Mouse (Mus musculus) myocyte (in vitro differentiated cells): ENCODE results near the gene Sptssb. TPM values are rescaled to one million over a fixed set of nuclear protein-coding genes. Genes with fewer than 3 reads are reported as not detected.

Experiments
- H3K27me3 ChIP-seq: one replicate; pipeline ENCODE4 v1.6.1; 2011; ENCODE audit not compliant: control insufficient read depth, insufficient read depth, insufficient read length
- H3K36me3 ChIP-seq: one replicate; pipeline ENCODE4 v1.6.1; 2011; ENCODE audit not compliant: control insufficient read depth, insufficient read depth
- H3K4me2 ChIP-seq: one replicate; pipeline ENCODE4 v1.6.1; 2011; ENCODE audit warnings: low read depth, control low read depth
- H3K4me3 ChIP-seq: one replicate; pipeline ENCODE4 v1.5.1; 2011; ENCODE audit warnings: mild to moderate bottlenecking, control low read depth, moderate library complexity
- H3K79me2 ChIP-seq: one replicate; pipeline ENCODE4 v1.6.1; 2011; ENCODE audit not compliant: control insufficient read depth, insufficient read depth
- H3ac ChIP-seq: one replicate; pipeline ENCODE4 v1.6.1; 2011; ENCODE audit not compliant: control insufficient read depth, insufficient read length
- CEBPB ChIP-seq: IDR thresholded peaks from 2 replicates; pipeline ENCODE4 v1.6.1; 2011; ENCODE audit warnings: mild to moderate bottlenecking, moderate library complexity; ENCODE audit not compliant: poor library complexity, insufficient read depth, severe bottlenecking
- E2F4 ChIP-seq: IDR thresholded peaks from one replicate; pipeline ENCODE4 v1.6.1; 2011; ENCODE audit warnings: mild to moderate bottlenecking, control low read depth, moderate library complexity; ENCODE audit not compliant: insufficient read depth
- MAX ChIP-seq: IDR thresholded peaks from one replicate; pipeline ENCODE4 v1.6.1; 2011; ENCODE audit warnings: low read depth, mild to moderate bottlenecking, control low read depth
- MYOD1 ChIP-seq, 3 experiments: IDR thresholded peaks; one replicate each; pipeline ENCODE4 v1.6.1; 2011; ENCODE audit warnings: control low read depth in 2 of 3, low read depth in 2 of 3, mild to moderate bottlenecking in 2 of 3, moderate library complexity in 1 of 3; ENCODE audit not compliant: insufficient read length in 2 of 3, control insufficient read depth in 1 of 3
- MYOG ChIP-seq, 3 experiments: IDR thresholded peaks; one replicate each; pipeline ENCODE4 v1.6.1; 2011; ENCODE audit warnings: control low read depth in 2 of 3, low read depth in 2 of 3, mild to moderate bottlenecking in 2 of 3; ENCODE audit not compliant: insufficient read length in 2 of 3, control insufficient read depth in 1 of 3, insufficient read depth in 1 of 3
- POLR2A ChIP-seq: IDR thresholded peaks from one replicate; pipeline ENCODE4 v1.6.1; 2011; ENCODE audit warnings: low read depth, mild to moderate bottlenecking, control low read depth, moderate library complexity; ENCODE audit not compliant: insufficient read length
- POLR2AphosphoS2 ChIP-seq: IDR thresholded peaks from one replicate; pipeline ENCODE4 v1.6.1; 2011; ENCODE audit warnings: low read depth, control low read depth; ENCODE audit not compliant: insufficient read length
- REST ChIP-seq: IDR thresholded peaks from one replicate; pipeline ENCODE4 v1.6.1; 2011; ENCODE audit warnings: mild to moderate bottlenecking, control low read depth, moderate library complexity; ENCODE audit not compliant: insufficient read depth, insufficient read length
- SRF ChIP-seq: IDR thresholded peaks from one replicate; pipeline ENCODE4 v1.6.1; 2011; ENCODE audit warnings: low read depth; ENCODE audit not compliant: control insufficient read depth, insufficient read length
- TCF12 ChIP-seq: IDR thresholded peaks from one replicate; pipeline ENCODE4 v1.6.1; 2011; ENCODE audit warnings: mild to moderate bottlenecking, control low read depth; ENCODE audit not compliant: poor library complexity, insufficient read depth, severe bottlenecking
- TCF3 ChIP-seq: IDR thresholded peaks from one replicate; pipeline ENCODE4 v1.6.1; 2011; ENCODE audit warnings: low read depth, control low read depth; ENCODE audit not compliant: insufficient read length
- USF1 ChIP-seq: IDR thresholded peaks from one replicate; pipeline ENCODE4 v1.6.1; 2011; ENCODE audit warnings: low read depth, mild to moderate bottlenecking, control low read depth, moderate library complexity
- polyA plus RNA-seq: library from polyadenylated mRNA; unstranded; fragments of >200 nt; fragmentation: generic; extraction: Trizol; gene quantifications from one replicate; pipeline ENCODE4 v1.2.1, GENCODE M21; 2012; ENCODE audit warnings: missing spikeins

Gene Sptssb
- polyA plus RNA-seq, 1 experiment = not detected

GRCm38 (mm10) chr3:69872661-69873327 is 13.1 kb upstream of the Sptssb start:
- TF ChIP-seq POLR2A = no peak
- TF ChIP-seq E2F4 = no peak
- no peak for TF ChIP-seq SRF
- TF ChIP-seq MAX = no peak
- no peak for TF ChIP-seq MYOD1 (IDR thresholded peaks at IDR 0.05; ENCODE audit: control insufficient read depth in 1 of 3, insufficient read length in 2 of 3, low read depth in 2 of 3)
- TF ChIP-seq MYOG (IDR thresholded peaks at IDR 0.05; ENCODE audit: control insufficient read depth in 1 of 3, insufficient read depth in 1 of 3, insufficient read length in 2 of 3, low read depth in 2 of 3) = no peak
- TF ChIP-seq CEBPB = no peak
- Histone ChIP-seq H3ac (no peak overlapping the region), H3K4me3 (no peak overlapping the region), H3K79me2 (no peaks in the 10 kb centered on the region), H3K4me2 (no peak overlapping the region), H3K27me3 (no peaks in the 10 kb centered on the region), H3K36me3 (no peaks in the 10 kb centered on the region)

- H3K4me3 ChIP-seq = no peak overlapping the region
- H3K27me3 ChIP-seq = no peaks in the 10 kb centered on the region
- H3K36me3 ChIP-seq = no peaks in the 10 kb centered on the region
- H3K4me2 ChIP-seq = no peak overlapping the region
- H3ac ChIP-seq = no peak overlapping the region
- no peaks in the 10 kb centered on the region for H3K79me2 ChIP-seq
- TF ChIP-seq MYOG (IDR thresholded peaks at IDR 0.05; ENCODE audit: control insufficient read depth in 1 of 3, insufficient read depth in 1 of 3, insufficient read length in 2 of 3, low read depth in 2 of 3) (no peak), SRF (no peak), MAX (no peak), POLR2A (no peak), USF1 (no peak), E2F4 (no peak), POLR2AphosphoS2 (no peak), TCF3 (no peak), CEBPB (no peak), MYOD1 (IDR thresholded peaks at IDR 0.05; ENCODE audit: control insufficient read depth in 1 of 3, insufficient read length in 2 of 3, low read depth in 2 of 3) (no peak), REST (no peak), TCF12 (no peak)
These were observed 11.4 kb upstream of the Sptssb start for GRCm38 (mm10) chr3:69871174-69871573.

DNA sequence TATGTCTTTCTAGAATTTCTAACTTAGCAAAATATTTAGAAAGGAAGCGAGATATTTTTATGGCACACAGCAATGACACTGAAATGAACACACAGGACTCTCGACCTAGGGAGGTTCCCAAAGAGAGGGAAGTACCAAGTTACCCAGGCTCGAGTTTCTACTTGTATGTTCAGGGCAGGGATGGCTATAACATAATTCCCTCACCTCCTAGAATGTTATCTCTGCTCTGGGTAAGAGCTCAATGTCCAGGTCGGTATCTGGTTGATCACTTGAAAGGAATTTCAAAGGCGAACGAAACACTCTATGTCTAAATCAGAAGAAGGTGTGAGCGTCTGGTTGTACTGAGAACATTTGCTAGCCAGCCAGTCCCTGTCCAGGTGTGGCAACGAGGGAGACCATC is 10.0 kb upstream of the Sptssb start:
- Histone ChIP-seq H3K4me3 (no peak overlapping the region), H3K79me2 (no peaks in the 10 kb centered on the region), H3K36me3 (no peaks in the 10 kb centered on the region), H3ac (no peak overlapping the region), H3K4me2 (no peak overlapping the region), H3K27me3 (no peaks in the 10 kb centered on the region)
- TF ChIP-seq MYOD1 (IDR thresholded peaks at IDR 0.05; ENCODE audit: control insufficient read depth in 1 of 3, insufficient read length in 2 of 3, low read depth in 2 of 3) (no peak), POLR2AphosphoS2 (no peak), USF1 (no peak)

DNA sequence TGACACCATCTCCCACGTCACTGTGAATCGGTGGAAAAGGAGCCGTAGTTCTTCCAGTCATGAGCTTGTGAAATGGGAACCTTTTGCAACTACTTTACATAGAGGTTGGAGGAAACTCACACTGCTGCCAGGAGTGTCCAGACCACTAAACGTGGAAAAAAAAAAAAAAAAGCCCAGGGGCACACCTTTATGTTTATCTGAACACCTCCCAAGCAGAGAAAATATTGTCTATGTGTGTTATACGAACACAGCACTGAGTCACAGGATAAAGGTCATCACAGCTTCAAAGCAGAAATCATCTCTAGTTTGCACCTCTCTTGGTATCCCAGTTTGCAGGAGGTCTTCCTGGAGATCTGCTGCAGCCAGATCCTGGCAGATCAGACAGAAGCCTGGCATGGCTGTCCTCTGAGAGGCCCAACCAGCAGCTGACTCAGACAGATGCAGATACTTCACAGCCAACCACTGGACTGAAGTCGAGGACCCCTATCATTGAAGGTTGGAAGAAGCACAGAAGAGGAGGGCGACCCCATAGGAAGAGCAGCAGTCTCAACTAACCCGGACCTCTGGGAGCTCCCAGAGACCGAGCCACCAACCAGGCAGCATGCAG is 2.2 kb upstream of the Sptssb start:
- Histone ChIP-seq H3K4me2 (no peak overlapping the region), H3K36me3 (no peaks in the 10 kb centered on the region), H3ac (no peak overlapping the region), H3K79me2 (no peaks in the 10 kb centered on the region), H3K4me3 (no peak overlapping the region), H3K27me3 (peaks cover 18% of the 10 kb centered on the region)
- TF ChIP-seq TCF3 (no peak), POLR2A (no peak), MYOG (IDR thresholded peaks at IDR 0.05; ENCODE audit: control insufficient read depth in 1 of 3, insufficient read depth in 1 of 3, insufficient read length in 2 of 3, low read depth in 2 of 3) (no peak), TCF12 (no peak), POLR2AphosphoS2 (no peak), CEBPB (no peak), USF1 (no peak), MAX (no peak), MYOD1 (IDR thresholded peaks at IDR 0.05; ENCODE audit: control insufficient read depth in 1 of 3, insufficient read length in 2 of 3, low read depth in 2 of 3) (no peak), REST (no peak), SRF (no peak), E2F4 (no peak)

GRCm38 (mm10) chr3:69860589-69861521 is 1.1 kb upstream of the Sptssb start:
- no peak overlapping the region for H3ac ChIP-seq
- H3K4me2 ChIP-seq = no peak overlapping the region
- TF ChIP-seq SRF = no peak
- no peak for TF ChIP-seq E2F4
- TF ChIP-seq POLR2A = no peak
- TF ChIP-seq MYOG (IDR thresholded peaks at IDR 0.05; ENCODE audit: control insufficient read depth in 1 of 3, insufficient read depth in 1 of 3, insufficient read length in 2 of 3, low read depth in 2 of 3) = no peak
- TF ChIP-seq REST = no peak
- H3K36me3 ChIP-seq = no peaks in the 10 kb centered on the region
- no peaks in the 10 kb centered on the region for H3K79me2 ChIP-seq
- peaks cover 18% of the 10 kb centered on the region for H3K27me3 ChIP-seq
- H3K4me3 ChIP-seq = no peak overlapping the region
